Mouse (Mus musculus) embryonic facial prominence, embryonic 12.5 days (tissue): ENCODE measurements around the gene Zc3h8. TPM values are rescaled to one million over a fixed set of nuclear protein-coding genes. Genes with fewer than 3 reads are reported as not detected.

ENCODE experiments used
- ATAC-seq: fragments of 200-750 bp; cut with Nextera tagmentation; 2 replicates; pipeline ENCODE4 v1.8.0; 2017; ENCODE audit not compliant: insufficient number of reproducible peaks, insufficient read depth, low FRiP score, low TSS enrichment
- H3K27ac ChIP-seq: fragments of 300-500 bp; sonication (generic); 2 replicates; pipeline ENCODE4 v1.5.1; 2016; ENCODE audit warnings: mild to moderate bottlenecking
- H3K27me3 ChIP-seq: fragments of 300-500 bp; sonication (generic); 2 replicates; pipeline ENCODE4 v1.6.1; 2016; ENCODE audit warnings: mild to moderate bottlenecking, moderate library complexity
- H3K36me3 ChIP-seq: fragments of 300-500 bp; sonication (generic); 2 replicates; pipeline ENCODE4 v1.6.1; 2016; ENCODE audit warnings: mild to moderate bottlenecking
- H3K4me1 ChIP-seq: fragments of 300-500 bp; sonication (generic); 2 replicates; pipeline ENCODE4 v1.6.1; 2016
- H3K4me2 ChIP-seq: fragments of 300-500 bp; sonication (generic); replicated peaks from 2 replicates; pipeline ENCODE4 v1.6.1; 2016; ENCODE audit warnings: mild to moderate bottlenecking, moderate library complexity
- H3K4me3 ChIP-seq: fragments of 300-500 bp; sonication (generic); 2 replicates; pipeline ENCODE4 v1.5.1; 2016; ENCODE audit warnings: mild to moderate bottlenecking
- H3K9ac ChIP-seq: fragments of 300-500 bp; sonication (generic); 2 replicates; pipeline ENCODE4 v1.6.1; 2016; ENCODE audit warnings: mild to moderate bottlenecking, moderate library complexity
- H3K9me3 ChIP-seq: fragments of 300-500 bp; sonication (generic); 2 replicates; pipeline ENCODE4 v1.6.1; 2016; ENCODE audit warnings: mild to moderate bottlenecking, moderate library complexity
- WGBS: fragments of 180-500 bp; shearing (Covaris S2); methylation state at CpG from one replicate; pipeline ENCODE4 v1.1.7; 2016; 5-methylcytosine and 5-hydroxymethylcytosine counted together
- microRNA-seq: library from miRNA; unstranded; fragments of <30 nt; microRNA quantifications from one replicate; pipeline ENCODE4, GENCODE M21; 2017
- polyA plus RNA-seq: library from polyadenylated mRNA; unstranded; fragments of >200 nt; fragmentation: Nextera tagmentation; extraction: Ambion mirVana; gene quantifications from 2 replicates; pipeline ENCODE4 v1.2.1, GENCODE M21; 2016

Gene Zc3h8
- polyA plus RNA-seq, 1 experiment from 2014 or later: 9.2 TPM

DNA sequence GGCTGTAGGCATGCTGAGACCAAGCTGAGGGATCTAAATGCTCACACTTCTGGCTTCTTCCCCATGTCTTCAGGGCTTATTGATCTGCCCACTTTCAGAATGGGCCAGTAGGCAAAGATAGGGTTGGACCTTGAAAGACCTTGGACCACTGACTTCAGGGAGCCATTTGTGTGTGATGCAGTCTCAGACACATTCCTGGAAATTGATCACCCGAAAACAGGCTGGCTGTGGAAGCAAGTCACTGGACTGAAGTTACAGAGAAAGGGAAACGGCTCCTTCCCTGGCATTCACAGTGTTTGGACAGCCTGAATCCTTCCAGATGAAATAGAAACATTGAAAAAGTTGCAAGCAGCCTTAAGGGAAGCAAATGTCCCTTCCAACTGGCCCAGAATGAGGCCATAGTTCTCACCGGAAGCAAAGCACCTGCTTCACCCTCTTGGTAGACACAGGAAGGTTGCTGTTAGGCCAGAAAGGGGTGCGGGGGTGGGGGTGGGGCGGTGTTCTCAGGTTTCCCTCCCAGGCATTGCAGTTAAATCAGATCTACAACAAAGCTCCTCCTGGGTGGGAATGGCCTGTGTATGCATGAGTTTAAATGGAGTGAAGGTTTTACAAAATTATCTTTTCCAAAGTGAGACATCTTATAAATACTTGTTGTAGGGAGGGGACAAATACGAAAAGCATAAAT is 55.9 kb downstream of the Zc3h8 start:
- no peaks in the 10 kb centered on the region for H3K9me3 ChIP-seq
- H3K36me3 ChIP-seq: no peaks in the 10 kb centered on the region
- H3K4me1 ChIP-seq: peaks cover 5% of the 10 kb centered on the region; the same call in 1 of the 2 replicates
- H3K4me3 ChIP-seq: no peak overlapping the region
- H3K9ac ChIP-seq: no peak overlapping the region
- H3K4me2 ChIP-seq: no peak overlapping the region
- ATAC-seq: no peak
- WGBS: 55% methylated on average over 6 of the region's 6 CpGs
- H3K27ac ChIP-seq: no peak overlapping the region
- peaks cover 3% of the 10 kb centered on the region; the same call in 1 of the 2 replicates for H3K27me3 ChIP-seq

GRCm38 (mm10) chr2:128885225-128885811 is 58.6 kb downstream of the Zc3h8 start:
- no peak for ATAC-seq
- no peak overlapping the region for H3K9ac ChIP-seq
- 78% methylated on average over 8 of the region's 8 CpGs for WGBS
- H3K4me3 ChIP-seq: no peak overlapping the region
- no peaks in the 10 kb centered on the region for H3K4me1 ChIP-seq
- no peaks in the 10 kb centered on the region for H3K36me3 ChIP-seq
- H3K4me2 ChIP-seq: no peak overlapping the region
- no peak overlapping the region for H3K27ac ChIP-seq
- H3K27me3 ChIP-seq: no peaks in the 10 kb centered on the region
- no peaks in the 10 kb centered on the region for H3K9me3 ChIP-seq

GRCm38 (mm10) chr2:128881236-128881635 is 62.6 kb downstream of the Zc3h8 start:
- no peaks in the 10 kb centered on the region for H3K4me1 ChIP-seq
- H3K4me3 ChIP-seq: no peak overlapping the region
- no peak overlapping the region for H3K27ac ChIP-seq
- H3K9ac ChIP-seq: no peak overlapping the region
- no peaks in the 10 kb centered on the region for H3K27me3 ChIP-seq
- WGBS: 78% methylated on average over 4 of the region's 4 CpGs
- no peaks in the 10 kb centered on the region for H3K9me3 ChIP-seq
- no peak for ATAC-seq
- no peak overlapping the region for H3K4me2 ChIP-seq
- H3K36me3 ChIP-seq: no peaks in the 10 kb centered on the region

Small RNAs within 50 kb of the gene (microRNA-seq; reads per million reads assigned to microRNA genes)
- gene Gm22859: not detected

Other genes starting within 250 kb of the Zc3h8 start
- 14.0 and 15.0 TPM in 2 replicates for gene Mertk, start 245.1 kb downstream of the Zc3h8 start, polyA plus RNA-seq
- 30.4 and 31.2 TPM in 2 replicates for gene Tmem87b, start 126.0 kb downstream of the Zc3h8 start, polyA plus RNA-seq
- 3.4 TPM in 2 replicates for gene Fbln7, start 81.1 kb downstream of the Zc3h8 start, polyA plus RNA-seq
- gene Zc3h6, start 23.3 kb upstream of the Zc3h8 start, polyA plus RNA-seq: 2.9 and 3.3 TPM in 2 replicates
- gene Gm10762, start 23.6 kb upstream of the Zc3h8 start, polyA plus RNA-seq: 31.3 and 33.6 TPM in 2 replicates
- gene Vinac1, start 104.1 kb upstream of the Zc3h8 start, polyA plus RNA-seq: 0.08 and 0.13 TPM in 2 replicates
- 19.3 and 20.9 TPM in 2 replicates for gene Ttl, start 121.9 kb upstream of the Zc3h8 start, polyA plus RNA-seq
- 33.2 and 33.6 TPM in 2 replicates for gene Polr1b, start 156.9 kb upstream of the Zc3h8 start, polyA plus RNA-seq
- 24.7 and 27.2 TPM in 2 replicates for gene Chchd5, start 185.6 kb upstream of the Zc3h8 start, polyA plus RNA-seq